Mouse (Mus musculus) v-Abl transformed pro-B cells (cell line): ENCODE data around the gene Adipor1.
"Not testable (repeated sequence)": the region's sequence is repeated elsewhere in the genome, so short reads cannot be mapped to it uniquely, and the experiment has no call there.

ENCODE experiments used
- in situ Hi-C, 2 experiments: fragments of 400-800 bp; cut with MboI; formaldehyde crosslinking; loops; one replicate each; pipeline ENCODE4 v1.15.1; 2025; ENCODE audit not compliant: unreplicated experiment in 2 of 2

Adipor1 gene

DNA sequence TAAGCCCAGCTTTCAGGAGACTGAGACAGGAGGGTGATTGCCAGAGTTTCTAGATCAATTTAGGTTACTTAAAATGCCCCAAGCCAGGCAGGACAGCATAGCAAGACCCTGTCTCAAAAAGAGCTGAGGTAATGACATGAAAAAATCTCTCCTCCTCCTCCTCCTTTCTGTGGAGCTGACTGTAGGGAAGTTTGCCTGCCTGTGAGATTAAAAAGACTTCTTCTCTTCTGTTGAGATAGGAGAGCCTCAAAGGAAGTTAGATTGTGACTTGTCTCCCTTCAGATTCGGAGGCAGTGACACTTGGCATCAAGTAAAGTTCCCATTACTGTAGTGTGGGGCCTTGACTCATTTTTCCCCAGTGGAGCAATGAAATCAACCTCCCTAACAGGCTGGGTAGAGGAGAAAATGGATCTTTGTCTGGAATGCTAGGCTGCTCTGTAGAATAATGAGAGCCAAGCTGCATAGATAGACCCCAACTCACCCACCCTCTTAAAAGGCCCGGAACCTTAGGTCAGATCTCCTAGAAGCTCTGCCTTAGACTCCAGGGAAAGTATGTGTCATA is 3.3 kb downstream of the Adipor1 start:
- in situ Hi-C loops, result loop anchor here (5.0 to 10.0 kb wide), 2 partner anchors 54 to 56 kb away; partner anchors contain the start of gene Tmem183a (in 2 of the 2)

GRCm38 (mm10) chr1:134419176-134419575 is 4.0 kb downstream of the Adipor1 start:
- in situ Hi-C loops, result loop anchor here (5.0 to 10.0 kb wide), 2 partner anchors 54 to 57 kb away; partner anchors contain the start of gene Tmem183a (in 2 of the 2)

DNA sequence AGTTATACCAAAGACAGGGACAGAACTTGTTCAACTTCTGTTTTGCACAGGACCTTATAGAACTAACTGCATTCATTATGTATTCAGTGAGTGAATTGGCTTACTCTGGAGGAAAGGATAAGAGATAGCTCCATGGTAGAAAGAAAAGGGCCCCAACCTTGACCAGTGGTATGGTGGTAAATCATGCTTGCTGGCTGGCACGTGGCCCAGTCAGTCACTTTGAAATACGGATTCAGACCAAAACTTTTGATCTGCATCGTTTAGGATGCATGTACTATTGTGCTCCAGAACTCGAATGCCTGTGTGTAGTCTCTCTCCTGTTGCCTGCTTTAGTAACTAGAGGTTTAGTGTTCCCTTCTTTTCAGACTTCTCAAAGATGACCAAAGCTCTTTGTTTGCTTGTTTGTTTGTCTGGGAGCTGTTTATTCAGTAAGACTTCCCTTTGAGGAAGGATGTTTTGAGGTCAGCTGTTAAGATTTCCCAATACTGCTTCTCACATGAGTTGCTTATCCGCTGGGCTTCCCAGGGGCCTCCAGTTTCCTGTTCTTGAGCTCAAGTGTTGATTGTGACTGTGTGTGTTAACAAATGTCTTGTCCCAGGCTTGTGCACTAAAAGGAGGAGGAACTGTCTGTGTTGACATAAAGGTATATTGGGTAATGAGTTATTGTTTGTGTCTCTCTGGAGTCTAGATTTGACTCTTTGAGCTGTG is 4.7 kb downstream of the Adipor1 start:
- in situ Hi-C loops, result loop anchor here (5.0 to 10.0 kb wide), 2 partner anchors 55 to 58 kb away; partner anchors contain the start of gene Tmem183a (in 2 of the 2)

DNA sequence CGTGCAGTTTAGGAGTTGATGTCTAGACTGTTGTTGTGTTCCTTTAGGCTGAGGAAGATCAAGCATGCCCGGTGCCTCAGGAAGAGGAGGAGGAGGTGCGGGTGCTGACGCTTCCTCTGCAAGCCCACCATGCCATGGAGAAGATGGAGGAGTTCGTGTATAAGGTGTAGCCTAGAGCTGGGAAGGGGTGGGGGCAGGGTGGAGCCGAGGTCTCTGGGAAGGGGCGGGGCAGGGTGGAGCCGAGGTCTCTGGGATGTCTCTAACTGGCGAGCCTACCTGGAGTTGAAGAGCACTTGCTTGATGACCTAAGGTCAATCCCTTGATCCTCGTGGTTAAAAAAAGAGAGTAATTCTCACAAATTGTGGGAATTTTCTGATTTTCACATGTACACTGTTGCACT is 8.7 kb downstream of the Adipor1 start:
- in situ Hi-C loops, result no loop called here

DNA sequence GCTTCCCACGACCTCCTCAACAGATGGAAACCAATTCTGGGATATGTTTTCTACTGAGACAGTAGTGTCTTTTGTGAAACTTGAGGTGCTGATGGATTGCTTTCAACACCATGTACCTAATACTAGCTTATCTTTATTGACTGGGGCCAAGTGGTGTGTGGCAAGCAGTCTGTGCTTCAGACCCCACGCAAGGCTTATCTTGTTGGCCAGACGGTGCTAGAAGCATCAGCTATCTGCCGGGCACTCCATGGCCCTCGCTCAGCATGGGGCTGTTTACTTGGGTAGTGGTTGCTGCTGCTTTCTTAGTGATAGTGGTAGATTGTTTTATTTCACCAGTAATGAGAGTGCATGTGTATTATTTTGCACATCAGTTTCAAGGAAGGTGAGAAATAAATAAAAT is 11.1 kb downstream of the Adipor1 start:
- in situ Hi-C loops, result no loop called here

- in situ Hi-C loops, result no loop called here
Observed at GRCm38 (mm10) chr1:134433002-134433401, 17.8 kb downstream of the Adipor1 start.

- in situ Hi-C loops, result no loop called here
Observed at GRCm38 (mm10) chr1:134433473-134433872, 18.3 kb downstream of the Adipor1 start.

- in situ Hi-C loops, result no loop called here
Observed at GRCm38 (mm10) chr1:134435414-134435813, 20.2 kb downstream of the Adipor1 start.

DNA sequence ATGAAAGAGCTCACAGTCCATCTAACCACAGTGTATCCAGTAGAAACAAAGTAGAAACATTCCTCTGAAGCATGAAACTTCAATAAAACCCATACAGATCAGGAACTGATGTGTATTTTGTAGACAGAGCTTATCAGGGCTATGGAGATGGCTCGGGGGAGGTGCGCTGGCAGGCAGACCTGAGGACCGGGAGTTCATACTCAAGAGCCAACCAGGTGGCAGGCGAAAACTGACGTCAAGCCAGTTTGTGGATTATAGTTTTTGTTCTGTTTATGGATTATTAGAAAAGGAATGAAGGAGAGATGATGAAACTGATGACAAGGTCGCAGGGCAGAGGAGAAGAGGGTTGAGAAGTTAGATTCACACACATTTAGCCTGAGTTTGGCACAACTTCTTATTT is 25.3 kb downstream of the Adipor1 start:
- in situ Hi-C loops, result no loop called here

- in situ Hi-C loops, result not testable (repeated sequence)
Observed at GRCm38 (mm10) chr1:134441737-134442136, 26.6 kb downstream of the Adipor1 start.

DNA sequence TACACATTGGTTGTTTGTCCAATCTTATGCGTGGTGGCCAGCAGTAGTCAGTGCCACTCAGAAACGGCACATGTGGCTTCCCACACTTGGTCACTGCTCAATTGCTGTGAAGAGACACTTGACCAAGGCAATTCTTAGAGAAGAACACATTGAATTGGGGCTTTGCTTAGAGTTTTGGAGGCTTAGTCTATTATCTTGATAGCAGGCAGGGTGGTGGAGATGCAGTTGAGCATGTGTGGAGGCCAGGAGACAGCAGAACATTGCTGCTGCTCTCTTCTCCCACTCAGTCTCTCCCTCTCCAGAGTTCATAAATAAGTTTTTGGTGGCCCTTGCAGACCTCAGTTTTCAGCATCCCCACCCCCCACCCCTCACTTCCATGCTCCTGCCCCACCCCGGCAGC is 27.2 kb downstream of the Adipor1 start:
- in situ Hi-C loops, result no loop called here

- in situ Hi-C loops, result not testable (repeated sequence)
Observed at GRCm38 (mm10) chr1:134443288-134443687, 28.1 kb downstream of the Adipor1 start.

DNA sequence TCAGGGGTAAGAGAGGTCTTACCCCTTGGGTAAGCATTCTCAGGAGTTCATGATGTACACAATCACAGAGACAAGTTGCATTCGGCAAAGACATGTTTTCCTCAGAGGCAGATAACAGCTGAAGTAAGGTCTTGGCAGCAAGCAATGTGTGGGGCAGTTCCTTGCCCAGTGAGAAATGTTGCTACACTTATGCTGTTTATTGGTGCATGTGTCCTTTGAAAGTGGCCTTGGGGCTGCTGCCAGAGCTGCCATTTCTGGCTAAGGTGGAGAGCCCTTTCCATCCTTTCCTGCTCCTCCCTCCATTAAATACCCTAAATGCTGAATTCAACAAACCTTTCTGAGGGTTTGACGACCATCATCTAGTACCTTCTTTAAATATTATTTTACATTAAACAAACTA is 30.2 kb downstream of the Adipor1 start:
- in situ Hi-C loops, result no loop called here

DNA sequence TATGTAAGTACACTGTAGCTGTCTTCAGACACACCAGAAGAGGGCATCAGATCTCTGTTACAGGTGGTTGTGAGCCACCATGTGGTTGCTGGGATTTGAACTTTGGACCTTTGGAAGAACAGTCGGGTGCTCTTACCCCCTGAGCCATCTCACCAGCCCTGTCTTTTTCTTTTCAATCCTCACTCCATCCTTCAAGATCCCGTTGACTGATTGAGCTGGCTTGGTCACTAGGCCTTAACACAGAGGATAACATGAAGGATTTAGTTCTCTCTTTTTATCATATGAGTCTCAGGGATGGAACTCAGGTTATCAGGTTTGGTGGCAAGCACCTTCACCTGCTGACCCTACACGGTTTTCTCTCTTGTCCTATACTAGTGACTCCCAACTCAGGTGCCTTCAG is 33.4 kb downstream of the Adipor1 start:
- in situ Hi-C loops, result not testable (repeated sequence)

GRCm38 (mm10) chr1:134450201-134450600 is 35.0 kb downstream of the Adipor1 start:
- in situ Hi-C loops, result loop anchor here (5.0 to 10.0 kb wide), 2 partner anchors 85 to 88 kb away; partner anchors contain the start of gene Tmem183a (in 2 of the 2)

DNA sequence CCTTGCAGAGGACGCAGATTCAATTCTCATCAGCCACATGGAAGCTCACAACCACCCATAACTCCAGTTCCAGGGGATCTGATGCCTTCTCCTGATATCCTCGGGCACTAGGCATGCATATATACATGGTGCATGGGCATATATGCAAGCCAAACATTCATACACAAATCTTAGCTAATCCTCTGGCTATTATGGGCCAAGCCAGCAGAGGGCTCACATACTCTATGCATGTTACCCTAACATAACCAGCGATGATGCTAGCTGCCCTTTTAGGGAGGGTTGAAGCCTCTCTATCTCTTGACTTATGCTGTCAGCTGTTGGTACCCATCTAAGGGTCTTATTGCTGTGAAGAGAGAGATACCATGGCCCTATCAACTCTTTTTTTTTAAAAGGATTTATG is 35.8 kb downstream of the Adipor1 start:
- in situ Hi-C loops, result loop anchor here (5.0 to 10.0 kb wide), 2 partner anchors 86 to 89 kb away; partner anchors contain the start of gene Tmem183a (in 2 of the 2)

GRCm38 (mm10) chr1:134454904-134455824 is 40.0 kb downstream of the Adipor1 start, which contains the start of gene Klhl12:
TSS of gene Klhl12 (plus strand) at chr1:134455531.
- in situ Hi-C loops, result loop anchor here (5.0 to 10.0 kb wide), 2 partner anchors 90 to 93 kb away; partner anchors contain the start of gene Tmem183a (in 2 of the 2)

- in situ Hi-C loops, result loop anchor here in 1 of 2 experiments (10.0 kb wide), 1 partner anchor 91 kb away; the partner anchor contains the start of gene Tmem183a
Observed at GRCm38 (mm10) chr1:134456060-134456459, 40.9 kb downstream of the Adipor1 start.

DNA sequence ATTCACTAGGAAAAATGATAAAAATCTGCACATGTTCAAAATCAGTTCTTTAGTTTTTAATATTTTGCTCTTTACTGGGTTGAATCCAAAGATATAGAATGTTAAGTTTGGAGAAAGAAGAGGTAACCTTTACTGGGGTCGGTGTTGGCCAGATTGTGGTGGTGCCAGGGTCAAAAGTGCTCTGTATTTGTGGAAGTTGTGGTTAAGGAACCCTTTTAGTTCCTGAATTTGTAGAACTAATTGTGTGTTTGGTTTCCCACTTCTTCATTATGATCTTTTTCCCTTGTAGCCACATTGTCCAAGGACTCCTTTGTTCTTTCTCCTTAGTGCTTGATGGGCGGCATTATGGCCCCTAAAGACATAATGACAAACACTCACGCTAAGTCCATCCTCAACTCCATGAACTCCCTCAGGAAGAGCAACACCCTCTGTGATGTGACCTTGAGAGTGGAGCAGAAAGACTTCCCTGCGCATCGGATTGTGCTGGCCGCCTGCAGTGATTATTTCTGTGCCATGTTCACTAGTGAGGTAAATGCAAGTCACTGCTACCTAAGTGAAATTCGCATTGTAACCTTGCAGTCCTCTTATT is 43.1 kb downstream of the Adipor1 start:
- in situ Hi-C loops, result loop anchor here in 1 of 2 experiments (10.0 kb wide), 1 partner anchor 93 kb away; the partner anchor contains the start of gene Tmem183a
